Mouse (Mus musculus): ENCODE measurements around the gene Mks1. TPM values are rescaled to one million over a fixed set of nuclear protein-coding genes. Genes with fewer than 3 reads are reported as not detected.

Mks1 gene
- total RNA-seq, 2 experiments from 2014 or later: 2.2 to 3.8 TPM

DNA sequence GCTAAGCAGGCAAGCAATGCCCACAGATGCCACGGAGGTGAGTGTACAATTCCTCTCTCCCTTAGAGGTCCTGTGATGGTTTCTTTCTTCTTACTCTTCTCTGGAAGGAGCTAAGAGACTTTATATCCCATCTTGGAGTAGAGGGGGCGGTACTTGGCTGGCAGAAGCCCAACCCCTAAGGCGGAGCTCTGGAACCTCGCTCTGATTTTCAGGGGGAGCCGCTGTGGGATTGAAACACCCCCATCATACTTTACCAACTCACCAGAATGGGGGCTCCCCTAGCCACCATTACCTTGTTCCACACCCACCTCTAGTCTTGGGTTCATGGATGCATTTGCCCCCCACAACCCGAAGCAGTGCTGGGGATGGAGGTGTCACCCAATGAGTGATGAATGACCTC is 22.4 kb downstream of the Mks1 start, which contains the start of gene Epx:
TSS of gene Epx (minus strand) at position 101 of the 400 bp plus-strand sequence.
- no peak for DNase-seq

- no peak for DNase-seq
These were observed 26.8 kb downstream of the Mks1 start for GRCm38 (mm10) chr11:87879826-87880225.

DNA sequence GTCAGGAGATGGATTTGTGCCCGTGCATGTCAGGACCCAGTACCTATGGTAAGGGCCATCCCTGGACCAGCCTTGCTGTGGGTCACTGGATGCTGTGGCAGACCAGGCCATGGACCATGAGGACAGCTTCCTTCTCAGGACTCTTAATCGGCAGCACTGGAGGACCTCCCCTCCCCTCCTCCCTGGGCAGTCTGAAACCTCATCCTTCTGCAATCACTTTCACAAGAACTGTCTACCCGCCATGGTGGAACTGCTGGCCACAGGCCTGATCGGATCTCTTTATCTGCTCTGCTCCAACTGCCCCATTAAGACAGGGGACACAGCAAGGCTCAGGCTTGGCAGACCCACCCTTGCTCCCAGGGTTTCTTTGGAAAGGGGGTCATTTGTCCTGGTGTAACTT is 28.7 kb downstream of the Mks1 start:
- no peak for DNase-seq

DNA sequence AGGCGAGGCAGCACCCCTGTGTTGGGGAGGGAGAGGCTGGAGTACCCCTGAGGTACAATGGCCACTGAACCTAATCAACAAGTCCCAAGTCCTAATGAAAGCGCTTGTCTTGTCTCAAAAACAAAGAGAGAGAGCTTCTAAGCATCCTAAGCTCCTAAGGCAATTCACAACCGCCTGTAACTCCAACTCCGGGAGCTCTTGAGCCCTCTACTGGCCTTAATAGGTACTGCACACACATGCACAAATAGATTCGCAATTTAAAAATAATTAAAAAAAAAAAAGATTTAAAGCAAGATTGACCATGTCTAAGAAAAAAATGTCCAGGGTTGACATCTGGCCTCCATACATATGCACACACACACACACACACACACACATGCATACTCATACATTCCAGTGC is 30.5 kb downstream of the Mks1 start:
- DNase-seq: no peak

GRCm38 (mm10) chr11:87884856-87885255 is 31.8 kb downstream of the Mks1 start:
- DNase-seq: no peak

GRCm38 (mm10) chr11:87892168-87892567 is 39.2 kb downstream of the Mks1 start, which contains the start of gene Olfr462:
Gene Olfr462, minus strand, starts transcription at chr11:87892268.
- no peak for DNase-seq

- no peak for DNase-seq
These were observed 44.3 kb downstream of the Mks1 start, which contains the start of gene Olfr463 for GRCm38 (mm10) chr11:87897287-87897686. Gene Olfr463, minus strand, starts transcription at chr11:87897387.

- DNase-seq: no peak
These were observed 51.3 kb downstream of the Mks1 start for GRCm38 (mm10) chr11:87904331-87904730.

Other genes with a start within 250 kb of the Mks1 start
- gene Hsf5, start 236.1 kb upstream of the Mks1 start, total RNA-seq (2021): not detected
- gene Rnf43, start 190.5 kb upstream of the Mks1 start, total RNA-seq (2021): under 1 TPM; 0.10 to 0.67 TPM
- gene Supt4a, start 115.7 kb upstream of the Mks1 start, total RNA-seq (2021): 10 to 100 TPM; 42.8 to 46.1 TPM
- under 1 TPM in 1 of 2 experiments, not detected in 1; 0.15 TPM for gene Tspoap1, start 92.7 kb upstream of the Mks1 start, total RNA-seq (2021)
- gene Mpo, start 59.6 kb upstream of the Mks1 start, total RNA-seq (2021): not detected
- not detected for gene Lpo, start 24.9 kb upstream of the Mks1 start, total RNA-seq (2021)
- gene Epx, start 22.3 kb downstream of the Mks1 start, total RNA-seq (2021): not detected
- gene Olfr462, start 39.1 kb downstream of the Mks1 start, total RNA-seq (2021): not detected
- not detected for gene Olfr463, start 44.2 kb downstream of the Mks1 start, total RNA-seq (2021)
- not detected for gene Olfr464, start 67.8 kb downstream of the Mks1 start, total RNA-seq (2021)
- gene Dynll2, start 134.3 kb downstream of the Mks1 start, total RNA-seq (2021): 100 to 1,000 TPM; 410 to 444 TPM
- 100 to 1,000 TPM in 1 of 2 experiments, 10 to 100 TPM in 1; 88.5 to 102 TPM for gene Srsf1, start 194.2 kb downstream of the Mks1 start, total RNA-seq (2021)
- gene Vezf1, start 215.1 kb downstream of the Mks1 start, total RNA-seq (2021): 10 to 100 TPM; 35.0 to 38.4 TPM
- 10 to 100 TPM; 40.0 to 43.8 TPM for gene Cuedc1, start 244.8 kb downstream of the Mks1 start, total RNA-seq (2021)

All from heart, adult 18-20 months (tissue).